Mouse (Mus musculus): ENCODE measurements around the gene Nt5m. TPM values are rescaled to one million over a fixed set of nuclear protein-coding genes. Genes with fewer than 3 reads are reported as not detected.

The Nt5m gene
- polyA plus RNA-seq, 1 experiment from 2014 or later = 26.1 TPM

DNA sequence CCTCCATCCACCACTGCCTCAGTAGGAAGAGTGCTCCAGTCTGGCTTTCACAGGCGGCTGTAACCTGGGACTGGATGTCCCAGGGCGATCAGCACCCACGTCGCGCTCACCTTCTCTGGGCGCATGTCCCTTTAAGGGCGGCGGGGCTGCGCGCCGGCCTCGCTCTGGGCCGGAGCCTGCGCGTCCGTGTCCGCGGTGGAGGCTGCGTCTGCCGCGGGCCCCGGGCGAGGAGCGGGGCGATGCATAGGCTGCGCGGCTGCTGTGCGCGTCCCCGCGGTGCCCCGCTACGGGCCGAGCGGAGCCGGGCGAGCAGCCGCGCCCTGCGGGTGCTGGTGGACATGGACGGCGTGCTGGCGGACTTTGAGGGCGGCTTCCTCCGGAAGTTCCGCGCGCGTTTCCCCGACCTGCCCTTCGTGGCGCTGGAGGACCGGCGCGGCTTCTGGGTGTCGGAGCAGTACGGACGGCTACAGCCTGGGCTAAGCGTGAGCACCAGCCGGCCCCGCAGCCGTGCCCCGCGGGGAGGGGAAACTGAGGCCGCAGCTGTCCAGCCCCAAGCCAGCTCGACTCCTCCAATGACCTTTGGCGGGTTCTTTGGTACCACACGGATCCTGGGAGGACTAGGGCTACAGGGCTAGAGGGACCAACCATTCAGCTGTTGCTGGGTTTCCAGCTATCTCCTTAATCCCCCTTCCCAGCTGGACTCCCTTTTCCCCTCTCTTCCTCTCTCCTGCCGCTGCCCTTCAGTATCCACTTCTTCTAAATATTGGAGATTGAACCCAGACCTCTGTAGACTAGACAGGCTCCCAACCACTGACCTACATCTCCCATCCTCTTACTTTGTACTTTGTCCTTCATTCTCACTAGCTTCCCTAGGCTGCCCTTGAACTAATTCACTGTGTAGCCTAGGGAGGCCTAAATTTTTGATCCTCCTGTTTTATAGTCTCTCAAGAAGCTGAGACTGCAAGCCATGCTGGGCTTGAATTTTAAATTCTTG, 8.9 kb downstream of the Nt5m start:
- DNase-seq (ENCODE audit: low spot score) = peak; percentile 81
- peak overlapping the region; percentile 82 for H3K4me2 ChIP-seq
- peak overlapping the region; percentile 80 for H3K27ac ChIP-seq (ENCODE audit: low read depth, low read length)
- H3K36me3 ChIP-seq (ENCODE audit: control insufficient read depth, insufficient read depth, low read length) = no peaks in the 10 kb centered on the region
- WGBS = under 1% methylated on average over 69 of the region's 69 CpGs
- peak overlapping the region; percentile 75 for H3K9ac ChIP-seq (ENCODE audit: low read depth, low read length)
- H3K4me1 ChIP-seq (replicated peaks; ENCODE audit: control insufficient read depth, insufficient read depth, low read length) = peaks cover 10% of the 10 kb centered on the region
- H3K9me3 ChIP-seq (ENCODE audit: control insufficient read depth, low read length) = no peaks in the 10 kb centered on the region
- H3K4me3 ChIP-seq (ENCODE audit: low read depth, low read length) = peak overlapping the region; percentile 65
- no peaks in the 10 kb centered on the region for H3K27me3 ChIP-seq (replicated peaks; ENCODE audit: control insufficient read depth, insufficient read depth, low read length)
- ATAC-seq (replicated peaks; ENCODE audit: low FRiP score) = peak; percentile 79

DNA sequence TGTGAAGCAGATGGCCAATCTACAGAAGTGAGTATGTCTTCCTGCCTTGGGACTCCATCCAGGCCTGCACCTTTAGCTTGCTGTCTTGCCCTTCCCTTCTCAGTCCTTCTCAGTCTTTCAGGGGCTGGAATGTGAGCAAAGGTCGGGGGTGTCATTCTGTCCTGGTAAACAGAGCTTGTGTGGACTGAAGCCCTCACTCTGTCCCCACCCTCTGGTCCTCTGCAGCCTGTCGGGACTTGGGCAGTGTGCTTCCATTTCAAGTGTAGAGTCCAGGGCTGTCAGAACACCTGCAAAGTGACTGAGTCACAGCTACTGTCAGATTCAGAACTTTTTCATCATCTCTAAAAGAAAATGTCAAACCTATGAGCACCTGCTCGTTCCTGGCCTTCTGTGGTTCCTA, 13.6 kb downstream of the Nt5m start:
- DNase-seq (ENCODE audit: low spot score) = no peak
- WGBS = 60% methylated on average over 3 of the region's 3 CpGs
- Histone ChIP-seq H3K9ac (ENCODE audit: low read depth, low read length) (no peak overlapping the region), H3K9me3 (ENCODE audit: control insufficient read depth, low read length) (no peaks in the 10 kb centered on the region), H3K27me3 (replicated peaks; ENCODE audit: control insufficient read depth, insufficient read depth, low read length) (no peaks in the 10 kb centered on the region), H3K36me3 (ENCODE audit: control insufficient read depth, insufficient read depth, low read length) (no peaks in the 10 kb centered on the region), H3K4me1 (replicated peaks; ENCODE audit: control insufficient read depth, insufficient read depth, low read length) (peaks cover 5% of the 10 kb centered on the region), H3K4me3 (ENCODE audit: low read depth, low read length) (no peak overlapping the region), H3K27ac (ENCODE audit: low read depth, low read length) (no peak overlapping the region), H3K4me2 (no peak overlapping the region)
- ATAC-seq (replicated peaks; ENCODE audit: low FRiP score) = no peak

DNA sequence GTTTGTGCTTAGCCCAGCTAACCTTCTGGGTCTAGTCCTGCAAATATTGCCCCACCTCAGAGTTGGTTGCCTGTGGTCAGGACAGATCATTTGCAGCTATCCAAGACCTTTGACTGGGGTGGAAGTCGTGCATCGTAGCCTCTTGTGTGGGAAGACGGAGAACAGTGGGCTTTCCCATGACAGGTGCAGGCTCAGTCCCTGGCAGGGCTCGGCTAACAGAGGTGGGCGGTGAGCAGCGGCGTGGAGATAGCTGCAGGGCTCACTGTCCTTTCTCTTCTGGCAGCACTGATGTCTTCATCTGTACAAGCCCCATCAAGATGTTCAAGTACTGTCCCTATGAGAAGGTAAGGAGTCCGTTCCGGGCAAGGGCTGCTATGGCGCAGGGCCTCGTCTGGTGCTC, 21.2 kb downstream of the Nt5m start:
- DNase-seq (ENCODE audit: low spot score) (no peak), ATAC-seq (replicated peaks; ENCODE audit: low FRiP score) (no peak)
- Histone ChIP-seq H3K27me3 (replicated peaks; ENCODE audit: control insufficient read depth, insufficient read depth, low read length) (no peaks in the 10 kb centered on the region), H3K4me2 (no peak overlapping the region), H3K4me1 (replicated peaks; ENCODE audit: control insufficient read depth, insufficient read depth, low read length) (no peaks in the 10 kb centered on the region), H3K9ac (ENCODE audit: low read depth, low read length) (no peak overlapping the region), H3K4me3 (ENCODE audit: low read depth, low read length) (no peak overlapping the region), H3K36me3 (ENCODE audit: control insufficient read depth, insufficient read depth, low read length) (no peaks in the 10 kb centered on the region; the same call in 1 of the 2 replicates), H3K9me3 (ENCODE audit: control insufficient read depth, low read length) (no peaks in the 10 kb centered on the region), H3K27ac (ENCODE audit: low read depth, low read length) (no peak overlapping the region)
- WGBS = 87% methylated on average over 11 of the region's 11 CpGs

DNA sequence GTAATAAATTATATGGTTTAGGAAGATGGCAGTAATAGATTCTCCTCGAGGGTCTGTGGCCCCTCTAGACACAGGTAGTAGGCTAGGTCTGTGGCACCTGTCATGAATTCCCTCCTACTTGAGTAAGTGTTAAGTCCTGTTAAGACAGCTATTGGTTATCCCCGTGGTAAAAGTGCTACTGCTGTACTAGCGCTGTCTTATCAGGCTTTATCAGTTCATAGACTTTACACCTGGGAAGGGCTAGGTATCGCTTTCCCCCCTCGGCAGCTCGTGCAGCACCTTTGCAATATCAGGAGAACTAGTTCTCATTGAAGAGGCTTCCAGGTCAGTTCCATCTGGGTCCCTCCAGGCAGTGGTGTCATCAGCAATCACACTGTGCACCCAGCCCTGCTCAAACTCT, 25.1 kb downstream of the Nt5m start:
- H3K4me1 ChIP-seq (replicated peaks; ENCODE audit: control insufficient read depth, insufficient read depth, low read length) = no peaks in the 10 kb centered on the region; the same call in 1 of the 2 replicates
- DNase-seq (ENCODE audit: low spot score) = no peak
- WGBS = 79% methylated on average over 6 of the region's 6 CpGs

DNA sequence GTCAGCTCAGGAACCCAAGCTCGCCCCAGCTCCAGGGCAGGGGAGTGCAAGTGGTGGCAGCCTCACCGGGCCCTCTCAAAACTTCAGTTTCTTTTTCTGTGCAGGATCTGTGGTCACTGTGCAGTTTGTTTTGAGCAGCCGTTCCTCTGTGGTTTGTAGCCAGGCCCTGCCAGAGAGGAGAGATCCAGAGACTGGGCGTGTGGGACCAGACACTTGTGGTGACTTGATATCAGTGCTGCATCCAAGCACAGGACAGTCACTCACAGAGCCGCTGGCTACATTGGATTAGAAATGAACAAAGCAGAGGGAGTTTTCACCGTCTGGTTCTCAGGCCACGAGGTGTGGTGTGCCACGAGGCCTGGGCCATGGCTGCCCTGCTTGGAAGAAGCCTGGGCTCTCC, 32.9 kb downstream of the Nt5m start:
- H3K4me1 ChIP-seq (replicated peaks; ENCODE audit: control insufficient read depth, insufficient read depth, low read length) = no peaks in the 10 kb centered on the region; the same call in 1 of the 2 replicates
- ATAC-seq (replicated peaks; ENCODE audit: low FRiP score) (no peak), DNase-seq (ENCODE audit: low spot score) (no peak)
- H3K27me3 ChIP-seq (replicated peaks; ENCODE audit: control insufficient read depth, insufficient read depth, low read length) = no peaks in the 10 kb centered on the region
- H3K9ac ChIP-seq (ENCODE audit: low read depth, low read length) = no peak overlapping the region
- no peaks in the 10 kb centered on the region for H3K9me3 ChIP-seq (ENCODE audit: control insufficient read depth, low read length)
- 65% methylated on average over 8 of the region's 8 CpGs for WGBS
- no peak overlapping the region for H3K27ac ChIP-seq (ENCODE audit: low read depth, low read length)
- peaks cover 8% of the 10 kb centered on the region; the same call in 1 of the 2 replicates for H3K36me3 ChIP-seq (ENCODE audit: control insufficient read depth, insufficient read depth, low read length)
- no peak overlapping the region for H3K4me2 ChIP-seq
- H3K4me3 ChIP-seq (ENCODE audit: low read depth, low read length) = no peak overlapping the region

More for the DNA sequence above, 25.1 kb downstream of the Nt5m start:
- Histone ChIP-seq H3K36me3 (ENCODE audit: control insufficient read depth, insufficient read depth, low read length) (no peaks in the 10 kb centered on the region; the same call in 1 of the 2 replicates), H3K9ac (ENCODE audit: low read depth, low read length) (no peak overlapping the region), H3K27me3 (replicated peaks; ENCODE audit: control insufficient read depth, insufficient read depth, low read length) (no peaks in the 10 kb centered on the region), H3K4me2 (no peak overlapping the region), H3K9me3 (ENCODE audit: control insufficient read depth, low read length) (no peaks in the 10 kb centered on the region), H3K27ac (ENCODE audit: low read depth, low read length) (no peak overlapping the region), H3K4me3 (ENCODE audit: low read depth, low read length) (no peak overlapping the region)
- ATAC-seq (replicated peaks; ENCODE audit: low FRiP score) = no peak

DNA sequence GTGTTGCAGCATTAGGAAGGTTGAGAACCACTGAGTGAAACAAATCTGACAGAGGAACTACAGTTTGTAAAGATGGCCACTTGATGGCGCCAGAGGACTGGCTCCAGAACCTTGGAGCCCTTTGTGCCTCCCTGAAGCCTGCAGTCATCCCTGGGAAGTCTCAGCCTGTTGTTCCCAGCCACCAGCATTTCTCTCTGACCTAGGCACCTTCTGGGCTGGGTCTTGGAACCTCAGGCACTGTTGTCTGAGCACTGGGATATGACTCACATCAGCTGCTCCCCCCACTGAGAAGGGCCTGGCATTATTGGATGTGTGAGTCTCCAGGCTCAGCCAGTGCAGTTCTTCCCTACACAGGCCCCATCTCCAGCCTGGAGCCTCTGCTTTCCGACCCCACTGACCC, 40.8 kb downstream of the Nt5m start:
- Histone ChIP-seq H3K4me2 (no peak overlapping the region), H3K27me3 (replicated peaks; ENCODE audit: control insufficient read depth, insufficient read depth, low read length) (no peaks in the 10 kb centered on the region), H3K9ac (ENCODE audit: low read depth, low read length) (no peak overlapping the region), H3K27ac (ENCODE audit: low read depth, low read length) (no peak overlapping the region; the same call in 1 of the 2 replicates), H3K9me3 (ENCODE audit: control insufficient read depth, low read length) (no peaks in the 10 kb centered on the region), H3K4me1 (replicated peaks; ENCODE audit: control insufficient read depth, insufficient read depth, low read length) (no peaks in the 10 kb centered on the region), H3K36me3 (ENCODE audit: control insufficient read depth, insufficient read depth, low read length) (peaks cover 6% of the 10 kb centered on the region; the same call in 1 of the 2 replicates), H3K4me3 (ENCODE audit: low read depth, low read length) (no peak overlapping the region)
- DNase-seq (ENCODE audit: low spot score) = peak; percentile 52
- peak; percentile 41; the same call in 1 of the 2 replicates for ATAC-seq (replicated peaks; ENCODE audit: low FRiP score)
- 17% methylated on average over 2 of the region's 2 CpGs for WGBS

DNA sequence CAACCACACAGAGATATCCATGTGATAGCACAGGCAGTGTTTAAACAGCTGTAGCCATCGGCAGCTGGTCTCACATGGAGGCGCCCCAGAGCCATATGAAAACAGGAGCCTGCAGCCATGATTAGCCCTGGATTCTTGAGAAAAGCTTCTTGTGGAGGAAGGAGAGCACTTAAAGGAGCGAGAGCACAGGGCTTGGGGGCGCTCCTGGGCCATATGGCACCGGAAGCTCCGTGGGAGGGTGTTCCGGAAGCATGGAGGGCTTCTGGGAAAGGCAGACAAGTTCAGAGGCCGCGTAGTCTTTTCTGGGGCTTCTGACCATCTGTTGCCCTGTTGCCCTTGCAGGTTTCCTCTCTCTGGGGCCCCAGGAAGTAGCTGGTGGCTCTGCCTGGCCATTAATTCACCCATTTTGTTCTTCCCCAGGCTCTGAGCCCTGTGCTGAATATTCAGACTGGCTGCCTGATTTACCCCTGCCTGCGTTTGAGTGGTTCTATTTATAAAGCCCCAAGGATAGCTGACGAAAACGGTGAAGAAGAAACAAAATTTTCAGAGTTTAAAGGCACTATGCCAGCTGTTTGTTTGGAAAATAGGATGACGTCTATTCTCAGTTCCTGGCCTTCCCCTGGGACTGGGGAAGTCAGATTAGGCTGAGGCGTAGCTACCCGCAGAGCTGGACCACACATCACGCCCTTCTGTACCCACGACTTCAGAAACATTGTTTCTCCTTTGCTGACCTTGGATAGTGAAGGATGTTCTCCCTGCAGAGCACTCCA, 46.2 kb downstream of the Nt5m start:
- Histone ChIP-seq H3K36me3 (ENCODE audit: control insufficient read depth, insufficient read depth, low read length) (no peaks in the 10 kb centered on the region), H3K4me3 (ENCODE audit: low read depth, low read length) (no peak overlapping the region), H3K27ac (ENCODE audit: low read depth, low read length) (peak overlapping the region; percentile 36), H3K9ac (ENCODE audit: low read depth, low read length) (no peak overlapping the region), H3K4me2 (peak overlapping the region; percentile 3; the same call in 1 of the 2 replicates), H3K4me1 (replicated peaks; ENCODE audit: control insufficient read depth, insufficient read depth, low read length) (no peaks in the 10 kb centered on the region; the same call in 1 of the 2 replicates), H3K27me3 (replicated peaks; ENCODE audit: control insufficient read depth, insufficient read depth, low read length) (no peaks in the 10 kb centered on the region), H3K9me3 (ENCODE audit: control insufficient read depth, low read length) (no peaks in the 10 kb centered on the region)
- WGBS = 44% methylated on average over 17 of the region's 17 CpGs
- ATAC-seq (replicated peaks; ENCODE audit: low FRiP score) (peak; percentile 56; the same call in 1 of the 2 replicates), DNase-seq (ENCODE audit: low spot score) (peak; percentile 53)

DNA sequence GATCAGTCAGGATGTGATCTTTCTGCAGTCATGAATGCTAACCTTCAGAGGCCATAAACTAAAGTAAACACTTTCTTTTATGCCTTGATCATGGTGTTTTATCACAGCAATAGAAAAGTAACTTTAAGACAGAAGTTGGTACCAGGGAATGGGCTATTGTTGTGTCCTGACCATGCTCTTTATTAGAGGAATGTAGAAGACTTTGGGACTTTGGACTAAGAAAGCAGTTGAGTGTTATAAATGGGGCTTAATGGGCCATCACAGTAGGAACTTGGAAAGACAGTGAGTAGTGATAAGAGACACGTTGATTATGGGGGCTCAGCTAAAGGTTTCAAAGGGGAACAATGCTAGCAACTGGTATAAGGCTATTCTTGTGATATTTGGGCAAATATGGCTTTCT, 47.7 kb downstream of the Nt5m start:
- no peak overlapping the region for H3K27ac ChIP-seq (ENCODE audit: low read depth, low read length)
- no peak overlapping the region for H3K9ac ChIP-seq (ENCODE audit: low read depth, low read length)
- H3K4me1 ChIP-seq (replicated peaks; ENCODE audit: control insufficient read depth, insufficient read depth, low read length) = no peaks in the 10 kb centered on the region; the same call in 1 of the 2 replicates
- H3K4me2 ChIP-seq = no peak overlapping the region
- no peaks in the 10 kb centered on the region for H3K36me3 ChIP-seq (ENCODE audit: control insufficient read depth, insufficient read depth, low read length)
- H3K4me3 ChIP-seq (ENCODE audit: low read depth, low read length) = no peak overlapping the region
- H3K9me3 ChIP-seq (ENCODE audit: control insufficient read depth, low read length) = no peaks in the 10 kb centered on the region
- WGBS = 65% methylated on average over 1 of the region's 1 CpGs
- ATAC-seq (replicated peaks; ENCODE audit: low FRiP score) (no peak), DNase-seq (ENCODE audit: low spot score) (no peak)
- no peaks in the 10 kb centered on the region for H3K27me3 ChIP-seq (replicated peaks; ENCODE audit: control insufficient read depth, insufficient read depth, low read length)

Data from liver, embryonic 11.5 days (tissue).